Mouse (Mus musculus) spleen, adult 2 months (tissue): ENCODE measurements around the gene Atg9b.

Experiments used
- CTCF ChIP-seq: fragments of 200-500 bp; IDR thresholded peaks from 2 replicates; pipeline ENCODE4 v1.5.1; 2011; ENCODE audit warnings: mild to moderate bottlenecking, inconsistent platforms; ENCODE audit not compliant: insufficient read depth, insufficient read length, insufficient replicate concordance; ENCODE audit errors: extremely low read depth
- POLR2A ChIP-seq: fragments of 200-500 bp; IDR thresholded peaks from 2 replicates; pipeline ENCODE4 v1.6.1; 2011; ENCODE audit warnings: low read depth, low read length, inconsistent platforms

DNA sequence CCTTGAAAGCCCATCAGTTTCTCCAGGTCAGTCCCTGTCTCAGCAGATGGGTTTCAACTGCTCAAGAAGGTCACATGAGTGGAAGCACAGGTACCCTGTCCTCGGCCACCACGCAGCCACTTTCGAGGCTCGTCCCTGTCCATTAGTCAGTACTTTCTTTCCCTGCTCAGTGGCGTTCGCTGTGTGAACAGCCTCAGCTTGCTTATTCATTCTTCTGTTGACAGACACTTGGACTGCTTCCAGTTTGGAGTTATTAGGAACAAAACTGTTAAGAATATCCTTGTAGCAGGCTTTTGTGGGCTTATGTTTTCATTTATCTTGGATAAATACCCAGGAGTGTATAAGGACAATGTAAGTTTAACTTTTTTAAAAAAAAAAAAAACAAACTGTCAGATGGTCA, 17.7 kb downstream of the Atg9b start:
- TF ChIP-seq POLR2A (no peak), CTCF (no peak)
